Mouse (Mus musculus): ENCODE results near the gene Mageb2. TPM values are rescaled to one million over a fixed set of nuclear protein-coding genes. Genes with fewer than 3 reads are reported as not detected.
"Not testable (repeated sequence)": the region's sequence is repeated elsewhere in the genome, so short reads cannot be mapped to it uniquely, and the experiment has no call there.

Gene Mageb2
- polyA plus RNA-seq (2014; fragmentation: Nextera tagmentation; extraction: Ambion mirVana), result not detected in 2 replicates

- not testable (repeated sequence) for H3K27me3 ChIP-seq (replicated peaks; ENCODE audit: control insufficient read depth, insufficient read depth, low read length); H3K4me3 ChIP-seq (ENCODE audit: low read depth, low read length); H3K9ac ChIP-seq (ENCODE audit: low read depth, low read length); H3K27ac ChIP-seq (replicated peaks; ENCODE audit: low read depth, low read length); H3K36me3 ChIP-seq (ENCODE audit: control insufficient read depth, insufficient read depth, low read length); H3K9me3 ChIP-seq (ENCODE audit: control insufficient read depth, low read length); H3K4me2 ChIP-seq (ENCODE audit: low read depth, low read length); ATAC-seq (ENCODE audit: low read depth); DNase-seq (ENCODE audit: low spot score); H3K4me1 ChIP-seq (ENCODE audit: control insufficient read depth, insufficient read depth, low read length)
- WGBS, result 92% methylated on average over 2 of the region's 2 CpGs
Measured at GRCm38 (mm10) chrX:91331390-91331789, at the start of gene Mageb2. Gene Mageb2, plus strand, starts transcription at chrX:91331690.

- not testable (repeated sequence) for ATAC-seq (ENCODE audit: low read depth); H3K27me3 ChIP-seq (replicated peaks; ENCODE audit: control insufficient read depth, insufficient read depth, low read length); H3K9ac ChIP-seq (ENCODE audit: low read depth, low read length); H3K4me1 ChIP-seq (ENCODE audit: control insufficient read depth, insufficient read depth, low read length); H3K27ac ChIP-seq (replicated peaks; ENCODE audit: low read depth, low read length); H3K36me3 ChIP-seq (ENCODE audit: control insufficient read depth, insufficient read depth, low read length); H3K4me3 ChIP-seq (ENCODE audit: low read depth, low read length); DNase-seq (ENCODE audit: low spot score); H3K4me2 ChIP-seq (ENCODE audit: low read depth, low read length); H3K9me3 ChIP-seq (ENCODE audit: control insufficient read depth, low read length)
- WGBS, result 92% methylated on average over 8 of the region's 9 CpGs
Measured at GRCm38 (mm10) chrX:91313256-91313655, 18.2 kb upstream of the Mageb2 start.

Other genes starting within 250 kb of the Mageb2 start
- gene Gm5072, start 60.8 kb downstream of the Mageb2 start, polyA plus RNA-seq (2014; fragmentation: Nextera tagmentation; extraction: Ambion mirVana), result not detected in 2 replicates
- not detected in 2 replicates for gene Gm8914, start 148.4 kb downstream of the Mageb2 start, polyA plus RNA-seq (2014; fragmentation: Nextera tagmentation; extraction: Ambion mirVana)
- gene 1700084M14Rik, start 244.2 kb downstream of the Mageb2 start, polyA plus RNA-seq (2014; fragmentation: Nextera tagmentation; extraction: Ambion mirVana), result not detected in 2 replicates